Mouse (Mus musculus) ES-CJ7 (cell line): ENCODE measurements at regions not wholly inside any gene's neighbourhood (a gene's known extent, or its start where the extent isn't known, plus 50 kb on each side); places are given as distances from the start of the nearest gene placed in this dataset.
"Not testable (repeated sequence)": the region's sequence is repeated elsewhere in the genome, so short reads cannot be mapped to it uniquely, and the experiment has no call there.

Experiments
- DNase-seq: peaks from one replicate; pipeline ENCODE4 v3.0.0; 2011; ENCODE audit warnings: low read depth, low spot score

DNA sequence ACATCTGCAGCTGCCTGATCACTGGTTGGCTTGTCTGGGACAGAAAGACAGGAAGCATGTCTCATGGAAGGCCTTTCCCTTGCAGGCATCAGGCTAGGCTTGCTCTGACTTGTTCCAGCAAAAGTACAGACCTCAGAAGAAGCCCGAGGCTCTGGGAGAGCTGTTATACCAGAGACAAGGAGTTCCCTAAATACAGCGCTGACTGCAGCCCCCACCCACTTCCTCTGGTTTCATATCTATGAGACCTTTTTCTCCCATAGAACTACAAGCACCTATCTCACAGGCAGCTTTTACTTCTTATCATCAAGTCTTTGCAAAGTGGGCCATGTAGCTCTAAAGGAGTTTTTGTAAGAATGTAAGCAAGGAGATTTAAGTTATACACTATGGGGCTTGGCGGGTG is 312.2 kb upstream of the Vmn1r3 start:
- not testable (repeated sequence) for DNase-seq

DNA sequence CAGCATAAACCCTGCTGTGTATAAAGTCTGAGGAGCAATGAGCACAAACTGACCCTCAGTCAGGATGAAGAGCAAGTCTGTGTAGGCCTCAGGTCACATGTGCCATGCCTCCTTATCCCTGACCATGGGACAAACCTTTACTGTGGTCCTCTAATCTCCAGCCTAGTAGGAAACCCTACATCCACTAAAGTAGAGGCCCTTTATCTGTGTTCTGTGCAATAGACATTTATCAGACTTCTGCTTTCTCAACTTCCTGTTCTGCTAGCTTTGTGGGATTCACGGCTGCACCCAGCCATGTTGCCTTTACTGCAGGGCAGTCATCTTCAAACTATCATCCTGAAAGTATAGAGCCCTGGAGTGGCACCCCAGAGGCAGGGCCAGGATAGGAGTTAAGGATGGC is 310.8 kb upstream of the Vmn1r3 start:
- DNase-seq, result not testable (repeated sequence)

DNA sequence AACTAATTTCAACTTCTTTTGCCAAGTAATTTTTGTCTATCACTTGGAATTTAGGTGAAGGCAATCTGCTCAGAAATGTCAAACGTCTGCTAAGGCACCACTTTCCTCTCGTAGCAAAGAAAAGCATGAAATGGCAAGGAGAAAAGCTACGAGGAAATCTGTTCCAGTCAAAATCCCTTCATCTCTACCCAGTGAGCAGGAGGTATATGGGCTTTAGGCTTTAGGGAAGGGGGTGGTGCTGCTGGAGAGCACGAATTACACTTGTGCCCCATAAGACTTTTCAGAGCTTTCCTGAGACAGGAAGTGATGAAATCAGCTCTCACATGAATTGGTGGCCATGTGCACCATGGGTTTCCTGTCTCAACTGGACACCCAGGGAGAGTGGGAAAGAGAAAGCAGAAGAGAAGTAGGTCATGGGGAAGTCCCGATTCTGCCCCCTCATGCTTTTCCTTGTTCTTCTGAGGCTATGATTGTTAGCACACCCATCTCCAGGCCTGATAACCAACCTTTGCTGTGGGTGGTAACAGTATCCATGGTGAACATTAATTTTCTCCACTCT is 309.0 kb upstream of the Vmn1r3 start:
- not testable (repeated sequence) for DNase-seq

DNA sequence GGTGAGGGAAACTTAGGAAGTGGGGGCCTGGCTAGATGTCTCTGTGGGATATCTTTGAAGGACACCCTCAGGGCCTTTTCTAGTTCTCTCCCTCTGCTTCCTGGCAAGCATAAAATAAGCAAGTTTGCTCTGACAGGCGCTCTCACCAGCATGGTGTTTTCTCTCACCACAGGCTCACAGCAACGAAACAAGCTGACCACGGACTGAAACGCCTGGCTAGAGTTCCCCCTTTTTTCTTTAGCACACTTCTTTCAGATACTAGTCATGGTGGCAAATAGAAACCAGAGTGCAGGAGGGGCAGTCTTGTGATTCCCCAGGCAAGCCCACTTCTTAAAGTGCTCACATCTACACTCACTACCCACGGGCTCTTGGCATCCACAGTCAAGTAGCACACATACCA is 305.7 kb upstream of the Vmn1r3 start:
- DNase-seq, result not testable (repeated sequence)

DNA sequence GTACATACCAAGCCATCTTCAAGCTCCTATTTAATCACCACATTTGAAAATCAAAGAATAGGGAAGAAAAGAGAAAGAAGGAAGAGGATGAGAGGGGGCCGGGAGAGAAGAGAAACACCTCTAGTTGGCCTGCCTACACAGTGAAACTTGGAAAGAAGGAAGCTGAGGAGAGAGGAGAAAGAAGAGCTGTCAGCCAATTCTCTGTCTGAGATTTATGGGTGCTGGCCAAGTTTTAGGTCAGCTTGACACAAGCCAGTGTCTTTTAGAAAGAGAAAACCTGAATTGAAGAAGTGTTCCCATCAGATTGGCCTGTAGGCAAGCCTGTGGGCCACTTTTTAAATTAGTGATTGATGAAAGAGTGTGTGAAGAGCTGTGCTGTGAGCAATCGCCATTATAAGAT is 296.9 kb upstream of the Vmn1r3 start:
- DNase-seq, result no peak

DNA sequence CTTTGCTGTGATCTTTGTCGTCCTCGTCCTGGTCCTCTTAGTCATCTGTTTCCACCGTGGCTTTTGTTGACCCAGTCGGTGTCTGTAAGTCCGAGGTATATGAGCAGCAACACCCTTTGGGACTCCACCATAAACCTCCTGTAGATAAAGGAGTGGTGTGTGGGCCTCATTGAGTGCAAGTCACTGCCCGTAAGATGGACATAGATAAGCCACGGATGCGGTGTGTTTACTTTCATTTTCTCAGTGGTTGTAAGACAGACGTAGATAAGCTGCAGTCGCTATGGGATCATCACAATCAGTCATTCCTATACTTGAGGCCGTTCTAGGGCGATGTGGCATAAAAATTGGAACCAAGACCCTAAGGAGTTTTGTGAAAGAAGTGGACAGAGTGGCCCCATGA is 271.6 kb upstream of the Vmn1r3 start:
- DNase-seq, result no peak

DNA sequence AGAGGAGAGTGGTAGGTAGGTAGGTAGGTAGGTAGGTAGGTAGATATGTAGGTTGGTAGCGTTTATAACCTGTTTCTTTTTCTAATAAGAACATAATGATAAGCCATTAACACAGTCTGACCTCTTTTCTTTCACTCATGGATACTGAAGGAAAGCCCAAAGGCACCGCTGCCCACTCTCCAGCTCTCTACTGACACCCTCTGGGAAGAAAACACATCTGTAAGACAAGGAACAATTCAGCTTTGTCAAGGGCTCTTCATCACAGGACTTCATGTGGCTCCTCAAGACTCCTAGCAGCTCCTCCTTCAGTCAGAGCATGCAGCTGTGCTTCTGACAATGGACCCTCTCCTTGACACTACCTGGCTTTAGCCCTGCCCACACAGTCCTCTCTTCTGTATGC is 252.2 kb upstream of the Vmn1r3 start:
- DNase-seq, result not testable (repeated sequence)

DNA sequence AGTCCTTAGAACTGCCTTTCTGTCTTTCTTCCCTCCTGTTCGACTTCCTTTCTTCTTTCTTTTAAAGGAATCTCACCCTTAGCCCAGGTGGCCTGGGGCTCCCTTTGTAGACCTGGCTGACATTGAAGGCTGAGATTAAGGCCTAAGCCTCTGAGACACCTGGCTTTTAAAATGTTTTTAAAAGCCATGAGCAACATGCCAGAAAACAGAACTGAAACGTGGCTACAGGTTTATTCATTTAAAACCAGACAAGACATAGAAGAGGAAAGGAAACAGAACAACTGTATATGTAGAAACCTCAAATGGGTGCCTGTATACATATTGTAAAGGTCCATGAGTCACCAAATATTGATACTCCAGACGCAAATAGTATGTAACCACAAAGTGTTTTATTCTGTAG is 242.8 kb upstream of the Vmn1r3 start:
- DNase-seq, result no peak

DNA sequence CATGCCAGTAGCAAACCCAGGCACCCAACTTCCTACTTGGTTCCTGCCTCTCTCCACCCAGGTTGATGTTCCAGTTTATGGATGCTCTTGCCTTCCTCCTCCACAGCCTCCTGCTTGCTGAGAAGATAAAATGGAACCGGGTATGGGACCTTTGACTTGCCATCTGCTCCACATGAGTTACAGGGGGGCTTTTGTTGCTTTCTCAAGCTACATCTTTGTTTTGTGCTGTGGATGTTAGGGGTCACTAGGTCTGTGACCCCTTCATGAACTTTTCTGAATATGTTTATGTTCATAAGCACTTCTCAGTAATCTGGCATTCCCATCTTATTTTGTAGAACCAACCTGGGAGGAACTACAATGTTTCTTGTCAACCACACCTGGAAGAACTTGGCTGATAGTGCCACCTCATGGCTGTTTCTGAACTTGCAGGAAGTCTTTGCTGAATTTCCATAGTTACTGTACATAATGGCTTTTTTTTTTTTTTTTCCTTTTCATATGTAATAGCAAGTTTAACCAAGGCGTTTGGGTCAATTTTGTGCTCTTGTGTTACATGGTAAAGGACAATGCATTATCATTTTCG is 234.9 kb upstream of the Vmn1r3 start:
- DNase-seq, result peak; percentile 88

DNA sequence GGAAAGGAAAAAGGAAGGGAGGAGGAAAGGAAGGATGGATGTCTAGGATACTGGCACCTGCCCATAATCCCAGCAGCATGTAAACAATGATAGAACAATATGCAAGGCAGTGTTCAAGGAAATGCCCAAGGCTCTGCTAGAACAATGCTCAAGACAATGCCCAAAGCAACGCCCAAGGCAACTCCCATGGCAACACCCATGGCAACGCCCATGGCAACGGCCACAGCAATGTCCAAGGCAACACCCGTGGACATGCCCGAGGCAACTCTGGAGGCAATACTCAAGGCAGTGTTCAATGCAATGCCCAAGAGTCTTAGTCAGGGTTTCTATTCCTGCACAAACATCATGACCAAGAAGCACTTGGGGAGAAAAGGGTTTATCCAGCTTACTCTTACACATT is 231.5 kb upstream of the Vmn1r3 start:
- peak; percentile 97 for DNase-seq

DNA sequence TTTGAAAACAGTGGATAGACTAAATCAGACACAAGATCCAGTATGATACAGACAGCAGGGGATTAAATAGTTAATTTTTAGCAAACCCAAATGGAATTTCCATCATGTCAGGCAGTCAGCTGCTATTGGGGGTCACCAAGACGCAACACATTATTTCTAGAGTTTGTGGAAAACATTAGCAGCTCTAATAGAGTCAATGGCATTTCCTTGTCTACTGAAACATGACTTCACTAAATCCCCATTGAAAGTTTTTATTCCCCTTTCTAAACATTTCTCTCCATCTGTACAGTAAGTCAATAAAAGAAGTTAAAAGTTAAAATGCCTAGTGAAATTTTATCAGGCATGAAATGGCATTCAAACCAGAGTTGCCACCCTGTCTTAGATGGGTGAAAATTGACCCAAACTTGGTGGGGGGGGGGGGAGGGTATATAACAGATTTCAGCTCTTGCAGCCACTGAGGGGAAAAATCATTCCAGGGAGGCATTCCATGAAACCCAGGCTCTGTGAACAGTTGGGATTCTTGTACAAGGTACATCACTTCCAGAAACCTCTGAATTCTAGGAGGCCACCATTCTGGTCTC is 229.4 kb upstream of the Vmn1r3 start:
- not testable (repeated sequence) for DNase-seq

DNA sequence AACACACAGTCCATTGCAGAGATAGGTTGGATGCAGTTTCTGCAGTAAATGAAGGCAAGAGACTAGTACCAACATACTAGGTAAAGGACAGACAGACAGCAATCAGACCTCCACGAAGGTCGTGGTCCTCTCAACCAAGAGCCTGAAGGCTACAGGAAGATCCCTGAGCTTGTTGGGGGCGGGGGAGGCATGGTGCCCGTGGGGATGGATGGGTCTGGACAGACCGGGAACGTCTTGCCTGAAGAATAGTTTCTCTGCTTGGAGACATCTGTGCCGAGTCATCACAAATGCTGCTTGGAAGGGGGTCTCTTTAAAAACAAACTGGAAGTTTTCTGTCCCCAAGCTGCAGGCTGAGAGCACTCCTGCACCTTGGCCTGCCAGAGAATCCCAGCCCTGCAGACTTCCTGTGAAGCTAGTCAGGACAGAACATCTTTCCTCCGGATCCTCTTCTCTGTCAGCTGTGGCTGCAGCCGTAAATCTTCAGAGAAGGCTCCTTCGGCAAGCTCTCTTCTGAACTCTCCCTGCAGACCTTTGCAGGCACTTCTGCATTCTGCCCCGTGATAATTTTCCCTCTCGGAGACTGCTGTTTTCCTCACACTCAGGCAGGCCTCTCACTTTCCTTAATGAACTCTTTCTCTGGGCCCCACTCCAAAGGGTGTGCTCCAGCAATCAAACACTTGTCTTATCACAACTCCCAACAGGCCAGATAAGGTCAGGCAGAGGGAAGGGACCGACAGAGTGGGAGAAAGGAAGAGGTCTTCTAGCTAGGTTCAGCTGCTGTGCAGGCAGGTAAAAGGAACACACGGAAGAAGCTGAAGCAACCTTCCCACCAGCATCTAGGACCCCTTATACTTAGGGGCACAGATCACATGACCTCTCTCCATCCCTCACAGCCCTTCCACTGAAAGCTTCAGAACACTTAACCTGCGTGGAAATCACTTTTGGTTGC is 228.6 kb upstream of the Vmn1r3 start:
- DNase-seq, result no peak

DNA sequence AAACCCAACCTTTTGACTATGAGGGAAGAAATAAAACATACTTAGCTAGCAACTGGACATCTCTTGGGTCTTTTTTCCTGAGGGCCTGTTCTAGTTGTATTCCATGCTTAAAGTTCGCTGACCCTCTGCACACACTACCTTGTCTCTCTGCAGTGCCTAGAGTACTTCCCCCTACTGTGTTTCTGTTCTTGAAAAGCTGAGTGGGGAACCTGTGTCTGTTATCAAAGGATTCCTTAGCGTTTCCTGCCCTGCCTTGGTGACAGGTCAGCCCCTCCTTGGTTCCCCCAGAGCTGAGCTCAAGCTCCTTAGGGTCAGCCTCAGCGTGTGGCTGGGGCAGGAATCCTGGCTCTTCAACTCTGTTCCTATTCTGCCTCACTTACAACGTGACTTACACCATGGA is 227.2 kb upstream of the Vmn1r3 start:
- DNase-seq, result not testable (repeated sequence)

DNA sequence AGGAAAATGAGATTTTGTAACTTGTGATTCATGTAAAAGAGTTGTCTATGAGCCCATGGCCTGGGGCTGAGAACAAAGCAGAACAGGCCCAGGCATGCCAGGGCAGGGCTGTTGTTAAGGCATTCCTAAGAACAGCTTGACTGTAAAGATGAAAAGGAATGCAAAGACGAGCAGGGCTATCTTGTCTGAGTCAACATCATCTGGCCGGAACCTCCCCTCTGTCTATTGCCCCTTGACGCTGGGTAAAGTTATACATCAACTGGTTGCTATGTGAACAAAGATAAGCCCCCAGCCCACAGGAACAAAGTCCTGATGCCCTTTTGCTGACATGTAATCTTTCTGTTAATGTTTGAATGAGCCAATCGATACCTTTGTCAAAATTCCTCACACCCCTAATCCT is 217.7 kb upstream of the Vmn1r3 start:
- not testable (repeated sequence) for DNase-seq

DNA sequence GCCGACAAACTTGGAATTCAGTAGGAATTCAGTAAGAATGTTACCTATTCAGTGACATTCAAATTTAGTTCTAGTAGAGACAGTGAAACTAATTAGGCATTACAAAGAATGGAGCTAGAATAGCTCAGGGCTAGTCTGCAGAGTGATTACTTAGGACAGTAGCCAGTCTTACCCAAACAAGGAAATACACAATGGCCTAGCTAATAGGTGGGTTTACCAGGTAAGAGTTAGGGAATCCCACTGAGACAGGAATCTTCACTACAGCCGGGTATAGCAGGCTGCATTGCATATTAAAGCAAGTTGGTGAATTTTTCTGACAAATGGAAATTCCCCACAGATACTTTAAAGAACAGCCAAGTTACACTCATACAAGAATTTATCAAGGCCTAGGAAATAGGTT is 216.6 kb upstream of the Vmn1r3 start:
- DNase-seq, result peak; percentile 85

DNA sequence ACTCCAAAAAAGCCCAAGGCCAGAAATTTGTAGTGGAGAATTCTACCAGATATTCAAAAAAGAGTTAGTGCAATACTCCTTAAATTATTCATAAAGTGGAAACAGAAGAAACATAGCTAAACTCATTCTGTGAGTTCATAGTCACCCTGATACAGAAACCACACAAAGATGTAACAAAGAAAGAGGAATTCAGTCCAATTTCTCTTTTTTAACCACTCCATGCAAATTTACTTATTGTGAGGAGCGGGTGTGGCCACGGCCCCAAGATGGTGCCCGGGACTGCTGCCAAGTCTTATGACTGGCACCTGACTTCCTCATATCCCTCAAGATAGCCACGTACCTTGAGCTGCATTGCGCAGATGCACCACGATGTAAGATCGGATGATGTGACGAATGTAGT is 206.4 kb upstream of the Vmn1r3 start:
- not testable (repeated sequence) for DNase-seq

DNA sequence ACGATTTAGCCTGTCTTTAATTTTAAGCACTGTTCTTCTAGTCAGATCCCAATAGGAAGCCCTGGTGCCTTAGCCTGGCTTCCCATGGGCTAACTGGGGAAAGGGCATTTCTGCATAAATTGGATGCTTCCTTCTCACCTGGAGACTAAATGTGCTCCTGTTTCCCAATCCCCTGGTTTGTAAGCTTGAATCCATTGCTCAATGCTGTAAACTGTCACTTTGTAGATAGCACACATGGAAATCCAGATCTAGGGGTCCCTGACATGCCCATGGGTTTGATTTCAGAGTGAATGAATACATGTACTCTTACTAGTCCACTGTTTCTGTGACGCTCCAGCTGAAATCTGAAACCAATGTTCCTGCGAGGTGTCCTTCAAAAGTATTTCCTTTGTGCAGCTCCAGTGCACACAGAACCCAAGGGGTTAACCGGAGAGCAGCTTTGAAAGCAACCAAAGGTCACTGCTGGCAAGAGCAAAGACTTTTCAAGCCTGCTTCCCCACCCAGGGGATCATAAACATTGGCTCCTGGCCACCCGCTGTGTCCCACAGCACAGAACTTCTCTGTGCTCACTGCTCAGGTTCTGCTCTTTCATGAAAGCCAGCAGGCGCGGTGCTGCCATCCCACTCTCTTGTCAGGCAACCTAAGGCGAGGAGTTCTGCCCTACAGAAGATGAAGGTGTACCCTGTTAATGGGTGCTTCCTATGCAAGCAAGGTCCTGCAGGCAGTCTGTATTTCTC is 188.0 kb upstream of the Vmn1r3 start:
- peak; percentile 51 for DNase-seq

DNA sequence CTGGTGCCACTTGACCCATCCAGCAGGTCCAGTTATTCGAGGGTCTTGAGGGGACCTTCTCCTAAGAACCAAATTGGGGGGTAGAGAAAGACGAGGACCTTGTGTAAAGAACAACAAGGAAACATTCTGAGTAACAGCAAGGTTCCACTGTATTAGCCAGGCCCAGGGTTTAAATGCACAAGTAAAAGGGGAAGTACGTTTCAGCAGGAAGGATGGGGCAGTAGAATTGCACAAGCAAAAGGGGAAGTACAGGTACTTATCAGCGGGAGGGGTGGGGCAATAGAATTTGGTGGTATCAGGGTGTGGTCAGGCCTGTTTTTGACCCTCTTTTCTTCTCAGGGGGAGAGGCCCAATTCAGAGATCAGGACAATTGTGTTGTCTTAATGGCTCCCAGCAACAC is 182.9 kb upstream of the Vmn1r3 start:
- DNase-seq, result peak; percentile 17

DNA sequence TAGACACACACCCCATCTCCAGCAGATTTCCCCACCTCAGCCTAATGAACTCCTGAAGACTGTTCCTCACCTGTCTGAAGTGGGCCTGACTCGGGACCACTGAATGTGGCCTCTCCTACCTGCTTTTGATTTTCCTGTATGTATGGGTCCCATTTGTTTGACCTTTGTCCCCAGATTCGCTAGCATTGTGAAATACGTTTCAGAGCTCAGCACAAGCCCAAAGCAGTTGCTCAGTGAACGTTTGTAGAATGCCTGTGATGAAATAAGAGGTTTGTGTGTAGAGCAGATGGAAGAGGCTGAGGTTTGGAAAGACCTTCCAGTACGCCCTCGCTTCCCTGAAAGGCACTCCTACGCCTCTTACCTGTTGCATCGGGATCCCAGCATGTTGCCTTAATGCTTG is 158.3 kb upstream of the Vmn1r3 start:
- not testable (repeated sequence) for DNase-seq

DNA sequence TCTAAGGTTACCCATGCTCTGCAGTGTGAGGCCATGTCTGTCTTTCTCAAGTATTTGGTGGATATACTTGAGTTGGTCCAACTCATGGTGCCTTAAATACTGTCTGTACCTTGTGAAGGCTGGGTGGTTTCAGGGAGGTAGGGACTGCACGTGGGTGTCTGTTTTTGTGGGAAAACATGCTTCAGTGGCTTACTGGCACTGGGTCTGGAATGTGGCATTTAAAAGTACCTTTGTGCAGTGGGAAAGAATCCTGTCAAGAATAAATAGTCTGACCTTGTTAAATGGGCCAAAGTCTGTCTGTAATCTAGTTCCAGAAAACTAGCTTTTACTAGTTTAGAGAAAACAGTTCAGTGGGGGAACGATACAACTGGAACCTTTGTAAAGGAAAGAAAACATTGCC is 157.5 kb upstream of the Vmn1r3 start:
- DNase-seq, result not testable (repeated sequence)

DNA sequence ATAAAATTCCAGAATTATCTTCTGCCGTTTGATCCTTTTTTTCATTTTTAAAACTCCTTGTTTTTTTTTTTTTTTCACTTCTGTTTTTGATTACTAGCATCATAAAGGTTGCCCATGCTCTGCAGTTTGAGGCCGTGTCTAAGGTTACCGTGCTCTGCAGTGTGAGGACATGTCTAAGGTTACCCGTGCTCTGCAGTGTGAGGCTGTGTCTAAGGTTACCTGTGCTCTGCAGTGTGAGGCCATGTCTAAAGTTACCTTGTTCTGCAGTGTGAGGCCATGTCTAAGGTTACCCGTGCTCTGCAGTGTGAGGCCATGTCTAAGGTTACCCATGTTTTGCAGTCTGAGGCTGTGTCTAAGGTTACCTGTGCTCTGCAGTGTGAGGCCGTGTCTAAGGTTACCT is 157.0 kb upstream of the Vmn1r3 start:
- not testable (repeated sequence) for DNase-seq
